Mouse (Mus musculus) G1E (cell line): ENCODE measurements at regions not wholly inside any gene's neighbourhood (a gene's known extent, or its start where the extent isn't known, plus 50 kb on each side); places are given as distances from the start of the nearest gene placed in this dataset.

Source experiments
- ATAC-seq: 2 replicates; pipeline ENCODE4 v1.8.0; 2016; ENCODE audit warnings: mild to moderate bottlenecking; ENCODE audit not compliant: insufficient number of reproducible peaks, poor library complexity, low FRiP score, severe bottlenecking; ENCODE audit errors: extremely low read depth
- DNase-seq: peaks from one replicate; pipeline ENCODE4 v3.0.0; 2012; ENCODE audit warnings: low spot score
- H3K27me3 ChIP-seq: 2 replicates; pipeline ENCODE4 v1.6.1; 2012; ENCODE audit warnings: mild to moderate bottlenecking, low read length, inconsistent platforms; ENCODE audit not compliant: insufficient read depth
- H3K36me3 ChIP-seq: replicated peaks from 2 replicates; pipeline ENCODE3; 2012; ENCODE audit warnings: mild to moderate bottlenecking, inconsistent platforms
- H3K4me1 ChIP-seq: 2 replicates; pipeline ENCODE4 v1.6.1; 2012; ENCODE audit warnings: low read depth, low read length, inconsistent platforms, mixed read lengths; ENCODE audit not compliant: insufficient read depth
- H3K4me3 ChIP-seq: 2 replicates; pipeline ENCODE4 v1.5.1; 2012; ENCODE audit warnings: low read depth, mild to moderate bottlenecking, inconsistent platforms, low read length, moderate library complexity, mixed read lengths
- H3K9me3 ChIP-seq: replicated peaks from 2 replicates; pipeline ENCODE4 v1.6.1; 2012; ENCODE audit warnings: inconsistent platforms
- CTCF ChIP-seq: IDR thresholded peaks from 2 replicates; pipeline ENCODE4 v1.5.1; 2012; ENCODE audit warnings: low read depth, low read length, inconsistent platforms, mixed read lengths
- GATA1 ChIP-seq: IDR thresholded peaks from 2 replicates; pipeline ENCODE4 v1.6.1; 2012; ENCODE audit warnings: borderline replicate concordance, low read length, inconsistent platforms, mixed read lengths
- GATA2 ChIP-seq: IDR thresholded peaks from 2 replicates; pipeline ENCODE4 v1.6.1; 2012; ENCODE audit warnings: low read depth, low read length, inconsistent platforms, borderline replicate concordance
- POLR2AphosphoS5 ChIP-seq: IDR thresholded peaks from 2 replicates; pipeline ENCODE4 v1.6.1; 2012; ENCODE audit warnings: low read depth, low read length, inconsistent platforms; ENCODE audit not compliant: insufficient replicate concordance
- TAL1 ChIP-seq: conservative IDR thresholded peaks from 2 replicates; pipeline ENCODE4 v1.6.1; 2012; ENCODE audit warnings: low read depth, low read length, inconsistent platforms, mixed read lengths

GRCm38 (mm10) chr12:56426681-56427246 lies 81.1 kb upstream of the Mbip start:
- H3K4me3 ChIP-seq = no peak overlapping the region
- DNase-seq (no peak), ATAC-seq (no peak)
- TF ChIP-seq POLR2AphosphoS5 (no peak), TAL1 (no peak), GATA2 (no peak), CTCF (no peak), GATA1 (no peak)
- no peaks in the 10 kb centered on the region for H3K36me3 ChIP-seq
- H3K27me3 ChIP-seq = peaks cover 6% of the 10 kb centered on the region
- H3K4me1 ChIP-seq = no peaks in the 10 kb centered on the region
- H3K9me3 ChIP-seq = no peaks in the 10 kb centered on the region

- ATAC-seq = no peak
- H3K36me3 ChIP-seq = no peaks in the 10 kb centered on the region
- H3K27me3 ChIP-seq = peaks cover 3% of the 10 kb centered on the region; the same call in 1 of the 2 replicates
- no peak for TF ChIP-seq TAL1
- TF ChIP-seq CTCF = no peak
- no peak for TF ChIP-seq GATA1
- no peak for TF ChIP-seq POLR2AphosphoS5
- H3K4me1 ChIP-seq = no peaks in the 10 kb centered on the region
- no peak overlapping the region for H3K4me3 ChIP-seq
- H3K9me3 ChIP-seq = no peaks in the 10 kb centered on the region
- DNase-seq = no peak
These were observed 70.4 kb upstream of the Mbip start for GRCm38 (mm10) chr12:56416106-56416505.

- TF ChIP-seq POLR2AphosphoS5 (no peak), TAL1 (no peak), GATA2 (no peak), GATA1 (no peak), CTCF (no peak)
- Histone ChIP-seq H3K27me3 (peaks cover 3% of the 10 kb centered on the region; the same call in 1 of the 2 replicates), H3K4me1 (no peaks in the 10 kb centered on the region), H3K9me3 (no peaks in the 10 kb centered on the region), H3K4me3 (no peak overlapping the region), H3K36me3 (no peaks in the 10 kb centered on the region)
- ATAC-seq (no peak), DNase-seq (no peak)
These were observed 69.4 kb upstream of the Mbip start for GRCm38 (mm10) chr12:56414861-56415765.

GRCm38 (mm10) chr12:56405658-56406057 lies 60.0 kb upstream of the Mbip start:
- TF ChIP-seq POLR2AphosphoS5 (no peak), CTCF (no peak), GATA1 (no peak), GATA2 (no peak)
- no peak for ATAC-seq

GRCm38 (mm10) chr12:56404833-56405232 lies 59.1 kb upstream of the Mbip start:
- DNase-seq (peak; percentile 13), ATAC-seq (peak; percentile 45; the same call in 1 of the 2 replicates)
- no peaks in the 10 kb centered on the region for H3K36me3 ChIP-seq
- TF ChIP-seq CTCF (peak; percentile 90), GATA1 (no peak)
- 0 out of 2 replicates have a peak, but pooled peaks cover 3% of the 10 kb centered on the region for H3K27me3 ChIP-seq
- H3K9me3 ChIP-seq = no peaks in the 10 kb centered on the region
- H3K4me3 ChIP-seq = no peak overlapping the region
- H3K4me1 ChIP-seq = no peaks in the 10 kb centered on the region; the same call in 1 of the 2 replicates

More at GRCm38 (mm10) chr12:56405658-56406057, 60.0 kb upstream of the Mbip start:
- H3K4me1 ChIP-seq = no peaks in the 10 kb centered on the region; the same call in 1 of the 2 replicates
- 0 out of 2 replicates have a peak, but pooled peaks cover 3% of the 10 kb centered on the region for H3K27me3 ChIP-seq
- no peak overlapping the region for H3K4me3 ChIP-seq
- DNase-seq = no peak
- no peaks in the 10 kb centered on the region for H3K36me3 ChIP-seq
- H3K9me3 ChIP-seq = no peaks in the 10 kb centered on the region

- no peak overlapping the region for H3K4me3 ChIP-seq
- no peaks in the 10 kb centered on the region for H3K36me3 ChIP-seq
- no peak for ATAC-seq
- 0 out of 2 replicates have a peak, but pooled peaks cover 3% of the 10 kb centered on the region for H3K27me3 ChIP-seq
- no peaks in the 10 kb centered on the region; the same call in 1 of the 2 replicates for H3K4me1 ChIP-seq
- DNase-seq = no peak
- TF ChIP-seq POLR2AphosphoS5 = no peak
- no peak for TF ChIP-seq CTCF
- TF ChIP-seq GATA2 = no peak
- no peak for TF ChIP-seq GATA1
- TF ChIP-seq TAL1 = no peak
- H3K9me3 ChIP-seq = no peaks in the 10 kb centered on the region
These were observed 58.6 kb upstream of the Mbip start for GRCm38 (mm10) chr12:56404262-56404661.
